Mouse (Mus musculus) c-Kit-positive CD71-negative TER-119-negative erythroid progenitor cells, embryonic 14.5 days (primary cell): ENCODE measurements around the gene Il2rb.

Source experiments
- DNase-seq: peaks from one replicate; pipeline ENCODE4 v3.0.0-alpha.2; 2013; ENCODE audit warnings: low read depth

The Il2rb gene

GRCm38 (mm10) chr15:78520112-78520715, 25.1 kb upstream of the Il2rb start:
- DNase-seq = no peak

DNA sequence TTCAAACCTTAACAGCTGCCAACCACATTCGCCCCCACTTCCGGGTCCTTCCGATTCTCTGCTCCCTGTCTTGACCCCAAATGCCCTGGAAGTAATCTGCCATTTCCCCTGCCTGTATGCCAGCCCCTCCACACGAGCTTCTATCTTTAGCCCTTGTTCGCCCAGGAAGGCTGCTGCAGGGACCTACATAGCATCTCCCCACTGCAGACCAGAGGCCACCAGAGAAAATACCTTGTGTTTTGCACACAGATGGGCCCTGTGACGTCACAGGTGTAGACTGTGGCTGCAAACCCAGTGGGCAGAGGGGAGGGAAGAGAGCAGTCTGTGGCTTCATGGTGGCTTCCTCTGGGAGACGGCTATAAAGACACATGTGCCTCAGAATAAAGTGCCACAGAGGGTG, 23.1 kb upstream of the Il2rb start:
- DNase-seq = no peak

- DNase-seq = no peak
Observed at GRCm38 (mm10) chr15:78515759-78516158, 20.7 kb upstream of the Il2rb start.

DNA sequence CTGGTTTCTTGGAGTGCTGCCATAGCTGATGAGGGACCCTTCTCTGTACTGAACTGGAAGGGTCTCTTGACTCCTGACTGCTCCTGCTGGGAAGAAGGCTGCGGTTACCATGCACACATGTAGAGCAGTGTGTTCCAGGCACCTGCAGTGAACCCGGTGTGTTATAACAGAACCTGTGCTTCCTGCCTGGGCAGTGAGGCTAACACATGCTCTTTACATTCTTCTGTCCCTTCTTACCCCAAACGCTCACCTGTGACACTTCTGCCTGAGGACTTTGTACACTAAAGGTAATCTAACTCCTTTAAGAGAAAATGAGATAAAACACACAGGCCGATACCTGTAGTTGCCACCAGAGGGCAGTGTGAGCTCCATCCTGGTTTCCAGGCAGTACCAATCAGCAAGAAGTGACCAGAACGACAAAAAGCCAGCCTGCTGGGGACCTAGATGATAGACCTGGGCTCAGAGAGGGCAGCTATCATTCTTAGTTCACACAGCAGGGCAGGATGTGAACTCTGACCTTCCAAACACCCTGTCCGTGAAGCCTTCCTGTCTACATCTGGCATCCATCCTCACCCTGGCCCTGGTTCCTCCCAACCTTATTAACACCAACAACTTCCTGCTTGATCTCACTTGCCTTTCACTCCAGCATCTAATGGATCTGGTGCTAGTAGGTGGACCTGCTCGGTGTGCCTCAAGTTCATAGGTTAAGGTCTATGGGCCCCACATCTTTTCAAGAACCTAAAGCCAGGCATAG, 19.5 kb upstream of the Il2rb start:
- DNase-seq = peak; percentile 64

- DNase-seq = no peak
Observed at GRCm38 (mm10) chr15:78513019-78513418, 17.9 kb upstream of the Il2rb start.

DNA sequence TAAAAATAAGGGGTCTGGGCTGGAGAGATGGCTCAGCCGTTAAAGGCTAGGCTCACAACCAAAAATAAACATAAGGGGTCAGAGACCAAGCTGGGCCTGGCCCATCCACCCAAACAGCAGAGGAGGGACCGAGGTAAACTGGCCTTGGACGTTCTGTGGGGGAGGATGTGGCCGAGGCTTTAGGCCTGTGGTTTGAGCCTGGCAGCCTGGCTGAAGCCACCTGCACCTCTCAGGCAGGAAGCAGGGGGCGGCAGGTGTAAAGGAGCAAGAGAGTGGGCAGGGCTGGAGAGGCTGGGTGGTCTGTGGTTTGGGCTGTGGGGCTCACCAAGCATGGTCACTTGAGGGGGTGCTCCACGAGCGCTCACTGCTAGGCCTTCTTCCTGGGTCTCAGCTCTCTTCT, 16.9 kb upstream of the Il2rb start:
- no peak for DNase-seq

- no peak for DNase-seq
Observed at GRCm38 (mm10) chr15:78510736-78511135, 15.7 kb upstream of the Il2rb start.

DNA sequence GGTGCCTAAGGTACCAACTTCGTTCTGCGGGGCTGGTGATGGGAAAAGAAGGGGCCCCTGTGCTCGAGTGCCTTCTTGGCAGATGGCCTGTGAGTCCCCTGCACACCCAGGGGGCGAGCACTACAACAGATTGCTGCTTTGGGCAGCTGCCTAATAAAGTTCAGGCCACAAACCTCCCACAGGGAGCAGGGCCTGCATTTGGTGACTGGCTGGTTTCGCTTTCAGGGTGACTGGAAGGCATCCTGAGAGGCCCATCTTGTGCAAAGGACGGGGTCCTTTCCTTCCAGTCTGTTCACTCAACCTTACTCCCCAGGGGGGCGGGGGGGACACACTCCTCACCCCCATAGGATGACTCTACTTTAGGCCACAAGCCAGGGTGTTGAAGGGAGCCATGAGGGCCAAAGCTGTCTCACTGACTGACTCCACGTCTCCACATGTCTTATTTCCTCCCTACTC, 15.1 kb upstream of the Il2rb start:
- DNase-seq = no peak

DNA sequence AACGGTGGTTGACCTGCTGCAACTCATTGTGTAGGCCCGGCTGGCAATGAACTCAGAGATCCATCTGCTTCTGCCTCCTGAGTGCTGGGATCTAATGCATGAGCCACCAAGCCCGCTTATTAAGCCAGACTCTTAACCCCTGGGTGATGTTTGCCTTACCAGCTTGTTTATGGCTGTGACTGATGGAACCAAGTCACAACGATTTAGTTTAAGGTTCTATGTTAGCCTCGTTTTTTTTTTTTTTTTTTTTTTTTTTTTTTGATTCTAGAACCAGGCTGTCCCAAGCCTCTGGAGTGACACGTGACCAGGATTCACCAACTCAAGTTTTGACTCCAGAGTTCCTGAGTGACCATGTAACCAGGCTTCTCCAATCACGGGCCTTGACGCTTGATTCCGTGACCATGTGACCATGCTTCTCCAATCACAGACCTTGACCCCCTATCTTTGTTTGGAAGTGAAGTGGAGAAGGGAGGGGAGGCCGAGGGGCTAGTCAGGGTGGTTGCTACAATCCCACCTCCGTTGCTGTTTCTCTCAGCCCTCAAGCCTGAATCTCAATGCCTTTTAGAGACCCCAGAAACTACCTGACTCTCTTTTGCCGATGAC, 14.3 kb upstream of the Il2rb start:
- no peak for DNase-seq

DNA sequence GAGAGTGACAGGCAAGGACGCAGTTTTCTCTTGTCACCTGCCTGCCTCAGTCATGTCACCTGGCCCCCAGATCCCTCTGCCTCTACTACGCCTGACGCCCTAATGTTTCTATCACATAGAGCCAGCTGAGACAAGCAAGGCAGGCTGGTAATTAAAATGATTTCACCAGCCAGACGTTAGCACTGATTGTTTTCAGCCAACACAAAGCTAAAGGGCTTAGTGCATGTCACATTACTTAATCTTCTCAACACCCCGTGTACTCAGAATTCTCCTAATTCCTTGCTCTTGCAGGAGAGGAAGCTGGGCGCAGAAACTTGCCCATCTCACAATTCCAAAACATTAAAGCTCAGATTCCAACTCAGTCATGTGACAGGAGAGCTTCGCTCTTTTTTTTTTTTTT, 13.4 kb upstream of the Il2rb start:
- no peak for DNase-seq

- DNase-seq = no peak
Observed at GRCm38 (mm10) chr15:78505541-78505940, 10.5 kb upstream of the Il2rb start.

- no peak for DNase-seq
Observed at GRCm38 (mm10) chr15:78504816-78505215, 9.7 kb upstream of the Il2rb start.

- DNase-seq = no peak
Observed at GRCm38 (mm10) chr15:78504013-78504412, 8.9 kb upstream of the Il2rb start.

- no peak for DNase-seq
Observed at GRCm38 (mm10) chr15:78502437-78503132, 7.5 kb upstream of the Il2rb start.

GRCm38 (mm10) chr15:78493401-78494010, 1.6 kb downstream of the Il2rb start:
- no peak for DNase-seq

GRCm38 (mm10) chr15:78491301-78491700, 3.8 kb downstream of the Il2rb start:
- no peak for DNase-seq

DNA sequence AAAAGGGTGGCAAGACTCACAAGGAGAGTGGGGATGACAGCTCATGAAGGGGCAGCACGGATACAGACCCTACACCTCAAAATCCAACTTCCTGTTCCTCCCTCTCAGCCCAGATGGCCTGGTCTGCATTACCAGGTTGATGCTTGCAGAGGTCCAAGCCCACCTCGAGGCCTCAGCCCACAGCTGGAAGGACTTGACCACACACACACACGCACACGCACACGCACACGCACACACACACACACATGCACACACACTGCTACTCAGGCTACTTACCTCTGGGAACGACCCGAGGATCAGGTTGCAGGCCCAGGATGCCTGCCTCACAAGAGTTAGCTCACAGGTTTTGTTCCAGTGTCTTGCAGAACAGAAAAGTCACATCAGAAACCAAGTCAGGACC, 5.2 kb downstream of the Il2rb start:
- no peak for DNase-seq

GRCm38 (mm10) chr15:78489248-78489647, 5.8 kb downstream of the Il2rb start:
- DNase-seq = no peak

DNA sequence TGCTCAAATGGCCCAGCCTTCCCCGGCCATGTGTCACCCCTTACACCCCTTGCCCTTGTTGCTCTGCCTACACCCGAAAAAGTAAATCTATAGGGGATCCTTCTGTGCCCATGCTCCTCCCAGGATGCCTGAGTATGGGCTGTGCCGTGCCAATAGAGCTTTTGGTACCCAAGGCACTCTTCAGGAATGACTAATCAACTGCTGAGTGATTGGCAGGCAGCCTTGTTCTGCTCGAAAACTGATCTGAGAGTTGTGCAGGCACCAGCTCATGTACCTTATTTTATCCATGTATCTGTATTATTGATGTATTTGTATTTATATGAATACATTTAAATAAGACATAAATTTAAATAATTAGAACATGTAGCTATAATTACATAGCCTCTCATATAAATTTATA, 8.0 kb downstream of the Il2rb start:
- no peak for DNase-seq

DNA sequence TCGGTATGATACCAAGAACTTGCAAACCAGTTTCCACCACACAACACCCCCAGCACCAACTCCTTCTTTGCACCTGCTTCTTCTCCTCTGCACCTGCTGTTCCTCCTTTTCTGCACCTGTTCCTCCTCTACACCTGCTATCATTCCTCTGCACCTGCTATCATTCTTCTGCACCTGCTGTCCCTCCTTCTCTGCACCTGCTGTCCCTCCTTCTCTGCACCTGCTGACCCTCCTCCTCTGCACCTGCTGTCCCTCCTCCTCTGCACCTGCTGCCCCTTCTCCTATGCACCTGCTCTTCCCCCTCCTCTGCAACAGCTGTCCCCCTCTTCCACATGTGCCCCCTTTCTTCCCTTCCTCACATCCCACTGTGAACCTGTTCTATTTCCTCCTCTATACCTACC, 8.5 kb downstream of the Il2rb start:
- DNase-seq = no peak

GRCm38 (mm10) chr15:78483311-78483710, 11.8 kb downstream of the Il2rb start:
- DNase-seq = no peak

- no peak for DNase-seq
Observed at GRCm38 (mm10) chr15:78482518-78482917, 12.6 kb downstream of the Il2rb start.
